Mouse (Mus musculus): ENCODE results near the gene Pald1. TPM values are rescaled to one million over a fixed set of nuclear protein-coding genes. Genes with fewer than 3 reads are reported as not detected.

The Pald1 gene
- total RNA-seq, 2 experiments from 2014 or later = 32.1 to 35.9 TPM

DNA sequence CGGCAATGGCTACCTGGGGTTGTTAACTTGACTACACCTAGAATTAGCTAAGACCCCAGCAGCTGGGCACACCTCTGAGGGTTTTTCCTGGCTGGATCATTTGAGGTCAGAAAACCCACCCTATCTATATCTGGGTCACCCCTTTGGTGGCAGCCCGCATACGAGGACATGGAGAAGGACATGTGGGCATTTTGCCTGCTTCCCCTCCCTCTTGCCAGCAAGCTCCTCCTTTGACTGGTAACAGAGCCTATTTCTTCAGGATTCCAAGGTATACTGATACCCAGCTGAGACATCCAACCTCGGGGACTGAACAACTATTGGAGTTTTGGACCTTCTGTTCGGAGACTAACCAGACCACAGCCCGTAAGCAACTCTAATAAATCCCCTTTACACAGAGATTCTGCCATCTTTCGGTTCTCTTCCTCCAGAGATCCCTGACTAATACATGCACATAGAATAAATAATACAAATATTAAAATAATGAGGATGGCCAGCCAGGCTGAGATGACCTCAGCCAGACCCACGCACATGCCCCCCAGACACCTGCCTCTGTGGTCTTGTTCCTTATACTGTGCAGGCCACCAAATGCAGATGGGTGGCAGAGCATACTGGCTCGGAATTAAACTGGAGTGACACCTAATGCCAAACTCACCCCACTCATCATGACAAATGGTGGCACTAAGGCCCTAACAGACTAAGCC, 11.3 kb downstream of the Pald1 start:
- DNase-seq (ENCODE audit: low spot score in 2 of 2) = no peak

GRCm38 (mm10) chr10:61370273-61370979, 12.9 kb downstream of the Pald1 start:
- no peak for DNase-seq (ENCODE audit: low spot score in 2 of 2)

DNA sequence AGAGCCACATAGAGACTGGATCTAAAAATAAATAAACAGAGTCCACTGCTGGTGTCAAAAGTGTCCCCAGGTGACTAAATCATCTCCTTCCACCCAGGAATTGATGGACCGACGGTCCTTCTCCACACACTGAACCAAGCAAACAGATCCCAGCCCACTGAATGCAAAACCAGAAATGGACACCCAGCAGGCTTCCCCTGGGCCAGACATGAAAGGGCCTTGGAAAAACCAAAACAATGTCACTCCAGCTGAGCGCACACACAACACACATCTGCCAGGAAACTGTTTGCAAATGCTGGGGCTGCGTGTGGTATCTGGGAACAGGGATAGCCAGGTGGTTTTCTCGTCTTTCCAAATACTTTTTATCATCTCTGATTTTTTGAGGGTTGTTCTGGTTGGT, 13.6 kb downstream of the Pald1 start:
- no peak for DNase-seq (ENCODE audit: low spot score in 2 of 2)

GRCm38 (mm10) chr10:61365902-61366301, 17.4 kb downstream of the Pald1 start:
- DNase-seq (ENCODE audit: low spot score in 2 of 2) = peak in 1 of 2 experiments; percentile 39

DNA sequence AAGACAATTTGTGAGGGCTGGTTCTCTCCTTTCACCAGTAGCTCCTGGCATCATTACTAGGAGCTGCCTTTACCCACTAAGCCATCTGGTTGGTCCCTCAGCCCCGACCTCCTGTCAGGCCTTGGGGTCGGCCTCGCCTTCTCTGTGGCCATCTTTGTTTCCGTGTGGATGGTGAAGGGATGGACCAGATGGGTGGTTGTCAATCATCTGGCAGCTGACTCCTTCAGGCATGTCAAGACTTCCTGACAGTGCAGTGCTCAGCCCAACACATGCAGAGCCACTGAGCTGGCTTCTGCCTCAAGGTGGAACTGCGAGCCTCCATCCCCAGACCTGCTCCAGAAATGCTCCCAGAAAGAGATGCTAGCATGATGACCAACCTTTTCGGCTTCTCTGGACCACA, 18.9 kb downstream of the Pald1 start:
- no peak for DNase-seq (ENCODE audit: low spot score in 2 of 2)

GRCm38 (mm10) chr10:61362992-61363391, 20.3 kb downstream of the Pald1 start:
- peak in 1 of 2 experiments; percentile 64 for DNase-seq (ENCODE audit: low spot score in 2 of 2)

DNA sequence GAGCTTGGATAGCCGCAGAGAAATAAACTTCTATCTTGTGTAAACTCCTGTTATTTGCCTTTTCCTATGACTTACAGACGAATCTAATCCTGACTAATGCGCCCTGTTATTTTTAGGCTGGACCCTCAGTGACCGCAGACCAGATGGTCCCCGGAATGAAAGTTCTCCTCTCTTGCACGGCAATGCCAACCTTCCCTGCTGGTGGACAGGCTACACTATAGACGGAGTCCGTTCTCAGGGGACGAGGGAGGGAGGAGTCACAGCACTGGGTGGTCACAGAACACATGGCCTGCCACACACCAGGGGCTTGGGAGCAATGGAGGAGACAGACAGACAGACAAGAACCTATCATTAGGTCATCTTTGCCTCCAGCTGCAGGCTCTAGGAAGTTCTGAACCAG, 20.8 kb downstream of the Pald1 start:
- no peak for DNase-seq (ENCODE audit: low spot score in 2 of 2)

DNA sequence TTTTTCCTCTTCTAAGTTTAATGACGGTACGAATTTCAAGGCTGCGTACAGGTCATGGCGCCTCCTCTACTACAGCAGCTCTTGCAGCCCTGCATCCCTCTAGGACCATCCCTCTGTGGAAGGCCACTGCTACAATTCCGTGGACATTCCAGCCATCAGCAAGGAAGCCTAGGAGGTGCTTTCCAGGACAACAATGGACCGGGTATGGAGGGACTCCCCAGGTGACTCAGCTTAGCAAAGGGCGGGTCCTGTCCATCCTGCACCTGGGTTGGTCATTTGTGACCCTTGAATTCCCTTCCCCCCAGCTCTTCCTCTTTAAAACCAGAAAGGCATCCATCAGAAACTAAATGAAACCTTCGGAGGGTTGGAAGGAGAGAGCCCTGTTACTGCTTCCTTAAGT, 22.7 kb downstream of the Pald1 start:
- no peak for DNase-seq (ENCODE audit: low spot score in 2 of 2)

DNA sequence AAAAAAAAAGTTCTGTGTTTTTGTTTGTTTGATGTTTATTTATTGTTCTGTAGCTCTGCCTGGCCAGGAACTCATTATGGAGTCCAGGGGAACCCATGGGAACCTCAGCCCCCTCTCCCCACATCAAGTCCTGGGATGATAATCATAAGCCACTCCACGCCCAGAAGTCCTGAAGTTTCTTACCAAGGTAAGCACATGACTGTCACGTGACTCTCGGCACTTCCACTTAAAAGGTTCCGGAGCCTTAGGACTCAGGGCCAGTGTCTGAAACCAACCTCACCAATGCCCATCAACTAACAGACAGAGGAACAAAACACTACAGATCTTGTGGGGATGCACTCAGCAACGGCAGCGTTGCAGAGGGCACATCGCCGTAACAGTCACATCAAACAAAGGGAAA, 23.9 kb downstream of the Pald1 start:
- DNase-seq (ENCODE audit: low spot score in 2 of 2) = no peak

DNA sequence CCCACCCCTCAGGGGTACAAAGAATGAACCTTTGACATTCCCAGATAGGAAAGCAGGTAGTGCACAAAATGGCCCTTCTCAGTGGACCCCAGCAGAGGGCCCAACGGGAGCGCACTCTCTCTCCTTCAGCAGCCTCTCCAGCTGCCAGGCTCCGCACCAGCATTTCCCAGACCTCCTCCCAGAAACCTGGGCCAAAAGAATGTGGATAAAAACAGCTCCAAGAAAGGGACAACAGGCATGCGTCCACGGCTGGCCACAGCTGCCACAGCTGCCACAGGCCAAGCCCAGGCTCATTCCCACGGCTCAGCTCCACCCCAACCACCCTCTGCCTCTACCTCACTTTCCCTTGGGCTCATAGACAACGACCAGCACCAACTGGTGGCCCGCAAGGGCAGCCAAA, 25.7 kb downstream of the Pald1 start:
- peak in 1 of 2 experiments; percentile 60 for DNase-seq (ENCODE audit: low spot score in 2 of 2)

DNA sequence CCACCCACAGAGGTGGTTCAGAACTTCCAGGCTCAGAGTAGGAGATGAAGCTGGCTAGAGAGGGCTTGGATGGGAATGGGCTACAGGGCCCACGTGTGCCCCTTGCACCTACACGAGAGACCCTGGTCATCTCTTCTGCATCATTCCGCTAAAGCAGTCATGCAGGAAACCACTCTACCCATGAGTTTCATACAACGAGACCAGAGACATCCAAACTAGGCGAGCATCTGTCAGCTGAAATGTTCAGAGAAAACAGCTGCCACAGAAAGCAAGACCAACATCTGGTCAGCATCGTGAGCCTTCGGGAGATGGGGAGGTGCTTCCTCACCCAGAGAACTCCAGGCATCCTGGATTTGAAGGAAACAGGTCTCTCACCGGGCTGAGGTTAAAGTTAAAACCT, 26.8 kb downstream of the Pald1 start:
- DNase-seq (ENCODE audit: low spot score in 2 of 2) = no peak

DNA sequence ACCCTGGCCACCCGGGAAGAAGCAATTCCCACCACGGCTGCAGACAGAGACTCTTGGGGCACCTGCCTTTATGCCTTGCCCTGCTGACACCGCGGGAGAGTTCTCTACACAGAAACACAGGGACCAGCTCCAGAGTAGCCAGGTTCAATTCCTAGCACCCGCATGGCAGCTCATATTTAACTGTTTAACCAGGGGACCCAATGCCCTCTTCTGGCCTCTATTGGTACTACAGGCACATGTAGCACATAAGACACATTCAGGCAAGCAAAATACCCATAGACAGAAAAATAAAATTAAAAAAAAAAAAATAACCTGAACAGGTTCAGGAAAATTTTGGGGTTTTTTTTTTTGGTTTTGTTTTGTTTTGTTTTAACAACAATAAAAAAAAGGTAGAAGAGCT, 27.2 kb downstream of the Pald1 start:
- DNase-seq (ENCODE audit: low spot score in 2 of 2) = no peak

GRCm38 (mm10) chr10:61355611-61356010, 27.7 kb downstream of the Pald1 start:
- no peak for DNase-seq (ENCODE audit: low spot score in 2 of 2)

- no peak for DNase-seq (ENCODE audit: low spot score in 2 of 2)
Measured at GRCm38 (mm10) chr10:61351216-61351615, 32.1 kb downstream of the Pald1 start.

DNA sequence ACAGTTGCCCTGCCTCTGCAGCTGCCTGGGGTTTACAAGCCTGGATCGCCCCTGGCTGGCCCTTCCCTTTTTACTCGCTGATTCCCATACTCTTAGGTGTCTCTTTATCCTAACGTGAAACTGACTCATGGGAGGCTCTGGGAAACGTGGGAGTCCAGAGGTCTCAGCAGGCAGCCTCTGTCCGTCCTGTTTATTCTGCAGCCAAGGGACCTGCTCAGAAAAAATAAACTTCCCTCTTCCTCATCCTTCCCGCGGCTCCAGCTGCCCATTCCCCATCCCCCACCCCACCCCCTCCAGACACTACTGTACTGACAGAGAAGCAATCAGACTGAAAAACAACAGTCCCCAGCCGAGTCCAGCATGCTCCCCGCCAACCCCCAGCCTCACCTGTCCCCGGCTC, 37.0 kb downstream of the Pald1 start:
- DNase-seq (ENCODE audit: low spot score in 2 of 2) = no peak

DNA sequence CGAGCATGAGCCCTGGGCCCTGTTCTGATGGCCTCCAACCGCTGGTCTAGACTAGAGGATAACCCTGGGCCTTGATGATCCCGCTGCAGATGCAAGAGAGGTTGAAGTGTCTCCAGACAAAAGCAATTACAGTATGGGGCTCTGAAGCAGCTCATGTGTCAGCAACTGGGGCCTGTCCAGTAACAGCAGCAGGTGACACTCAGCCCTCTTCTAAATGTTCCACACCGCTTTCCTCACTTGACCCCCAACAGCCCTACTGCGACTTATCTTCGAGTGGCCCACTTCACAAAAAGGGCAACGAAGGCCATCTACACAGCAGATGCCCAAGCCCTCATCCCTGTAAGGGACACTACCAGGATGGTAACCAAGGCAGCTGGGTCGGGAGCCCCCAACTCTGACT, 38.2 kb downstream of the Pald1 start:
- no peak for DNase-seq (ENCODE audit: low spot score in 2 of 2)

- DNase-seq (ENCODE audit: low spot score in 2 of 2) = peak; percentile 56 to 69
Measured at GRCm38 (mm10) chr10:61343950-61344349, 39.4 kb downstream of the Pald1 start.

- no peak for DNase-seq (ENCODE audit: low spot score in 2 of 2)
Measured at GRCm38 (mm10) chr10:61342750-61343149, 40.6 kb downstream of the Pald1 start.

GRCm38 (mm10) chr10:61341557-61341956, 41.8 kb downstream of the Pald1 start:
- DNase-seq (ENCODE audit: low spot score in 2 of 2) = peak; percentile 70 to 80

DNA sequence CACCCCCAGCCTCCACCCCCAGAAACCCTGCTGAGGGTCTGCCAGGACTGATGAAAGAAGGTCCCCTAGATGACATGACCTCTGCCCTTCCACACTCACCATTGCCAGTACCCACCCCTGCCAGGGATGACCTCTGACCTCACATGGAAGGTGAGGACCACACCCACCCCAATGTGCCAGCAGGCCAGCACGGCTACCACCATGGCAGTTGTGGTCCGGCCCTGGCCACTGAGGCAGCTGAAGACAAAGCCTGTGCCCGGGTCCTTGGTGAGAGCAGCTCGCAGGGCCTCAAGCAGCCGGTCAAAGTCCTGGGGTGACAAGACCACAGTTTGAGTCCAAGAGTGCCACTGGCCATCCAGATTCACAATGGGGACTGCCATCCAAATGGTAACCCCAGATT, 42.3 kb downstream of the Pald1 start:
- no peak for DNase-seq (ENCODE audit: low spot score in 2 of 2)

DNA sequence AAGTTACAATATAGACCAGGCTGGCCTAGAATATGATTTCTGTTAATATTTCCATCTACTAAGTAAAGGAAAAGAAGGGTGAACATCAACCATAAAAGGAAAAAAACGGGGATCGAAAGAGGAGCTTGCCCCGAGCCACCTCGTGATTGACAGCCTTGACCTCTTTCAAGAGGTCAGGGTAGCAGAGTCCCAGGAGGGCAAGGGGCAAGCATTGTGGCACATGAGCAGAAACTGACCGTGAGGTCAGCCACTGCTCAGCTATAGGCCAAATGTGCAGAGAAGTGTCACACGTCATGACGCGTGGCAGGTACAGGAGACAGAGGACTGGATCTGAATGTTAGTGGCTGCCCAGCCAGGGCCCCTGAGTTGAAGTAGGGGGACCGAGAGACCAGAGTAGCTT, 43.1 kb downstream of the Pald1 start:
- DNase-seq (ENCODE audit: low spot score in 2 of 2) = no peak

DNA sequence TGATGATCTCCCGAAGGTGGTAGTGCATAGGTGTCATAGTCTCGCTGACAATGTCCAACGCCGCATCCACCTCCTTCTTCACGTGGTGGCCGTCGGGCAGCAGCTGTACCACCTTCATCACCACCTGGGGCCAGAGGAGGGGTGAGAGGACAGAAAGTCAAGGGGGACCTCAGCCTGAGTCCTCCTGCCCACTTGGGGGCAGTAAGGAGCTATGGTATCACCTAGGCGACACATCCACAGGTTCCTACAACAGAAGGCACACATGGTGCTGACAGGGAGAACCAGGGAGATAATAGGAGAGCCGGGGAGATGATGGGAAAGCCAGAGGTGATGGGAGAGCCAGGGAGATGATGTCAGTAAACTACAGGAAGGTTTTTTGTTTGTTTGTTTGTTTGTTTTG, 44.1 kb downstream of the Pald1 start:
- DNase-seq (ENCODE audit: low spot score in 2 of 2) = no peak

- no peak for DNase-seq (ENCODE audit: low spot score in 2 of 2)
Measured at GRCm38 (mm10) chr10:61337665-61338064, 45.7 kb downstream of the Pald1 start.

Measured in gastrocnemius, postnatal 4 days (tissue).